Mouse (Mus musculus): Measurements from ENCODE around the gene Zfp108. TPM values are rescaled to one million over a fixed set of nuclear protein-coding genes. Genes with fewer than 3 reads are reported as not detected.

The Zfp108 gene
- total and polyA plus RNA-seq, 3 experiments = 0.22 to 0.30 TPM; not detected in 1

DNA sequence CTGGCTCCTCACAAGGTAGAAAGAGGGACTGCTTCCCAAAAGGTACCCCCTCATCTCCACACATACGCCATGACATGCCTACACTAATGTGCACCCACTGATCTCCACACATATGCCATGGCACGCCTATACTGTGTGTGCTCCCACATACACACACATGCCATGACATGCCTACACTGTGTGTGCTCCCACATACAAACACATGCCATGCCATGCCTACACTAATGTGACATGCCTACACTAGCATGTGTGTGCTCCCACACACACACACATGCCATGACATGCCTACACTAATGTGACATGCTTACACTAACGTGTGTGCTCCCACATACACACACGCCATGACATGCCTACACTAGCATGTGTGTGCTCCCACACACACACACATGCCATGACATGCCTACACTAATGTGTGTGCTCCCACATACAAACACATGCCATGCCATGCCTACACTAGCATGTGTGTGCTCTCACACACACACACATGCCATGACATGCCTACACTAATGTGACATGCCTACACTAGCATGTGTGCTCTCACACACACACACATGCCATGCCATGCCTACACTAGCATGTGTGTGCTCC is 35.6 kb downstream of the Zfp108 start:
- TF ChIP-seq CTCF (IDR thresholded peaks at IDR 0.05; ENCODE audit: low read depth, low read length) (no peak), TAL1 (conservative IDR thresholded peaks at IDR 0.05; ENCODE audit: low read depth, low read length) (no peak), GATA2 (IDR thresholded peaks at IDR 0.05; ENCODE audit: borderline replicate concordance, low read depth, low read length) (no peak), GATA1 (IDR thresholded peaks at IDR 0.05; ENCODE audit: borderline replicate concordance, low read length) (no peak), POLR2AphosphoS5 (IDR thresholded peaks at IDR 0.05; ENCODE audit: insufficient replicate concordance, low read depth, low read length) (0 out of 2 replicates have a peak, but pooled peaks have one; percentile 82)
- Histone ChIP-seq H3K9me3 (replicated peaks) (0 out of 2 replicates have a peak, but pooled peaks cover 8% of the 10 kb centered on the region), H3K27me3 (ENCODE audit: insufficient read depth, low read length) (0 out of 2 replicates have a peak, but pooled peaks cover 2% of the 10 kb centered on the region), H3K36me3 (replicated peaks) (peaks cover 47% of the 10 kb centered on the region), H3K4me1 (ENCODE audit: insufficient read depth, low read depth, low read length) (no peaks in the 10 kb centered on the region; the same call in 1 of the 2 replicates), H3K4me3 (ENCODE audit: low read depth, low read length) (no peak overlapping the region)
- ATAC-seq (ENCODE audit: extremely low read depth, insufficient number of reproducible peaks, low FRiP score, poor library complexity, severe bottlenecking) = peak; percentile 22; the same call in 1 of the 2 replicates
- DNase-seq (ENCODE audit: low spot score) = no peak

DNA sequence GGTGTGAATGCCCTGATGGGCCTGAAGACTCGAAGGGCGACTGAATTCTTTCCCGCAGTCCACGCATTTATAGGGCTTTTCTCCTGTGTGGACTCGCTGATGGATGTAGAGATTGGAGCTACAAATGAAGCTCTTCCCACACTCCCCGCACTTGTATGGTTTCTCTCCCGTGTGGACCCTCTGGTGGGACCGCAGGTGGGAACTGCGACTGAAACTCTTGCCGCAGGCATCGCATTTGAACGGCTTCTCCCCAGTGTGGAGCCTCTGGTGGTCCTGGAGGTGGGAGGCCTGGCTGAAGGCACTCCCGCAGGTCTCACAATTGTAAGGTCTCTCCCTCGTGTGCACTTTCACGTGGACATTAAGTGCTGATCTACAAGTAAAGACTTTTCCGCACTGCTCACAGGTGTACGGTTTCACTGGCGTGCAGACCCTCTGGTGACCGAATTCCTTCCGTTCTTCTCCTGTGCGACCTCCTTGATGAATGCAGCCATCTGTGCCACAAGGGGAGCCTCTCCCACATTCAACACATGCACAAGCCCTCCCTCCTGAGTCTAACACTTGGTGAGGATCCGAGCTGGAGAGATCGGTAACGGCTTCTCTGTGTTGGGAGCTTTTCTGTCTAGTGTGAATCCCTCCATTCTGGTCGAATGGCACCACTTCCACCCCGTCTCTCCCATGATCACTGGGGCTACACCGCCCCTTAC is 36.9 kb downstream of the Zfp108 start:
- ATAC-seq (ENCODE audit: extremely low read depth, insufficient number of reproducible peaks, low FRiP score, poor library complexity, severe bottlenecking) (no peak), DNase-seq (ENCODE audit: low spot score) (no peak)
- Histone ChIP-seq H3K4me1 (ENCODE audit: insufficient read depth, low read depth, low read length) (no peaks in the 10 kb centered on the region; the same call in 1 of the 2 replicates), H3K4me3 (ENCODE audit: low read depth, low read length) (no peak overlapping the region), H3K36me3 (replicated peaks) (peaks cover 61% of the 10 kb centered on the region), H3K9me3 (replicated peaks) (peaks cover 8% of the 10 kb centered on the region; the same call in 1 of the 2 replicates), H3K27me3 (ENCODE audit: insufficient read depth, low read length) (0 out of 2 replicates have a peak, but pooled peaks cover 2% of the 10 kb centered on the region)
- TF ChIP-seq GATA2 (IDR thresholded peaks at IDR 0.05; ENCODE audit: borderline replicate concordance, low read depth, low read length) (no peak), GATA1 (IDR thresholded peaks at IDR 0.05; ENCODE audit: borderline replicate concordance, low read length) (no peak), TAL1 (conservative IDR thresholded peaks at IDR 0.05; ENCODE audit: low read depth, low read length) (no peak), CTCF (IDR thresholded peaks at IDR 0.05; ENCODE audit: low read depth, low read length) (no peak), POLR2AphosphoS5 (IDR thresholded peaks at IDR 0.05; ENCODE audit: insufficient replicate concordance, low read depth, low read length) (no peak)

DNA sequence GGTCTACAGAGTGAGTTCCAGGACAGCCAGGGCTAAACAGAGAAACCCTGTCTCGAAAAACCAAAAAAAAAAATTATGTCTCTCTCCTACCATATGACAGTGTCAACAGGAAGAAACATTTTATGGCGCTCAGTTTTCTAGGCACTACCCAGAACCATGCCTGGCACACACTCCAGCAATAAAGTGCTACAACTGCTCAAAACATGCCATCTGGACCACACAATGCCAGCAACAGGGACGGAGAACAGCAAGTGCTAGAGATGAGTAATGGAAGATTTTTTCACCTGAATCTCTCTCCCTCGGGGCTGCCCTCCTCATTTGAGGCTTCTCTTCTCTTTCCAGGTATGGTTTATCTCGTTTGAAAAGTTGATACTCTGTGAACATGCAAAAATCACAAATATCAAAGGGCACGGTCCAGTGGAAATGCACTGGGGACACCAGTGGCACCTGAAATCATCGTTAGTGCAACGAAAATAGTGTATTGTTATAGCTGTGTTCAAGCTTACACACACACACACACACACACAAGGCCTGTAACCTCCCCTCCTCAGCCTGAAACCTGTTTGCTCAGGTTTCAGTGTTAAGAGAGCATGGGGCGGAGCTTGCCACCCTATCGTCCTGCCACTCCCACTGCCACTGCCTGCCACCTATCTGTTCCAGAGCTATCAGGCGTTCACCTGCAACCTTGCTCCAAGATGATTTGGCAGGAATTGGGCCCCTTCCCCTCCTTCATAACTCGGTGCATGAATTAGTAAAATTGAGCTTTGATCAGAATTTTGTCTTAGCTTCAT is 38.7 kb downstream of the Zfp108 start:
- peaks cover 75% of the 10 kb centered on the region for H3K36me3 ChIP-seq (replicated peaks)
- H3K9me3 ChIP-seq (replicated peaks) = peaks cover 8% of the 10 kb centered on the region; the same call in 1 of the 2 replicates

DNA sequence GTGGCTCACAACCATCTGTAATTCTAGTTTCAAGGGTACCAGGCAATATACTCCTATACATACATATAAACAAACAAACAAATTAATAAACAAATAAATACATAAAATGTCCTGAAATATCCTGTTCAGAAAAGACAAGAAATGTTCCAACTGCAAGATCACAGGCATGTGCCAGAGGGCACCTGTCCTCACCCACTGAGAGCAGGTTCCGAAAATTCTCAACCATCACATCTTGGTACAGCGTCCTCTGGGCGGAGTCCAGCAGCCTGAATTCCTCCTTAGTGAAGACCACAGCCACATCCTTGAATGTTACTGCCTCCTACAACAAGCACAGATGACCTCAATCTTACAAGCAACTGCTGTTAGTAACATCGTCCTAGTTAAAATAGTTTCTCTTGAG is 40.2 kb downstream of the Zfp108 start:
- no peak for ATAC-seq (ENCODE audit: extremely low read depth, insufficient number of reproducible peaks, low FRiP score, poor library complexity, severe bottlenecking)
- no peak for DNase-seq (ENCODE audit: low spot score)
- H3K9me3 ChIP-seq (replicated peaks) = peaks cover 8% of the 10 kb centered on the region; the same call in 1 of the 2 replicates
- H3K36me3 ChIP-seq (replicated peaks) = peaks cover 75% of the 10 kb centered on the region
- H3K27me3 ChIP-seq (ENCODE audit: insufficient read depth, low read length) = no peaks in the 10 kb centered on the region
- peaks cover 14% of the 10 kb centered on the region for H3K4me1 ChIP-seq (ENCODE audit: insufficient read depth, low read depth, low read length)
- TF ChIP-seq TAL1 (conservative IDR thresholded peaks at IDR 0.05; ENCODE audit: low read depth, low read length) (no peak), GATA1 (IDR thresholded peaks at IDR 0.05; ENCODE audit: borderline replicate concordance, low read length) (no peak), CTCF (IDR thresholded peaks at IDR 0.05; ENCODE audit: low read depth, low read length) (no peak), POLR2AphosphoS5 (IDR thresholded peaks at IDR 0.05; ENCODE audit: insufficient replicate concordance, low read depth, low read length) (no peak), GATA2 (IDR thresholded peaks at IDR 0.05; ENCODE audit: borderline replicate concordance, low read depth, low read length) (no peak)
- no peak overlapping the region for H3K4me3 ChIP-seq (ENCODE audit: low read depth, low read length)

More for the DNA sequence above, 38.7 kb downstream of the Zfp108 start:
- H3K4me3 ChIP-seq (ENCODE audit: low read depth, low read length) = no peak overlapping the region
- ATAC-seq (ENCODE audit: extremely low read depth, insufficient number of reproducible peaks, low FRiP score, poor library complexity, severe bottlenecking) (no peak), DNase-seq (ENCODE audit: low spot score) (no peak)
- H3K4me1 ChIP-seq (ENCODE audit: insufficient read depth, low read depth, low read length) = peaks cover 9% of the 10 kb centered on the region
- H3K27me3 ChIP-seq (ENCODE audit: insufficient read depth, low read length) = no peaks in the 10 kb centered on the region
- TF ChIP-seq GATA2 (IDR thresholded peaks at IDR 0.05; ENCODE audit: borderline replicate concordance, low read depth, low read length) (no peak), GATA1 (IDR thresholded peaks at IDR 0.05; ENCODE audit: borderline replicate concordance, low read length) (no peak), CTCF (IDR thresholded peaks at IDR 0.05; ENCODE audit: low read depth, low read length) (no peak), POLR2AphosphoS5 (IDR thresholded peaks at IDR 0.05; ENCODE audit: insufficient replicate concordance, low read depth, low read length) (no peak), TAL1 (conservative IDR thresholded peaks at IDR 0.05; ENCODE audit: low read depth, low read length) (no peak)

DNA sequence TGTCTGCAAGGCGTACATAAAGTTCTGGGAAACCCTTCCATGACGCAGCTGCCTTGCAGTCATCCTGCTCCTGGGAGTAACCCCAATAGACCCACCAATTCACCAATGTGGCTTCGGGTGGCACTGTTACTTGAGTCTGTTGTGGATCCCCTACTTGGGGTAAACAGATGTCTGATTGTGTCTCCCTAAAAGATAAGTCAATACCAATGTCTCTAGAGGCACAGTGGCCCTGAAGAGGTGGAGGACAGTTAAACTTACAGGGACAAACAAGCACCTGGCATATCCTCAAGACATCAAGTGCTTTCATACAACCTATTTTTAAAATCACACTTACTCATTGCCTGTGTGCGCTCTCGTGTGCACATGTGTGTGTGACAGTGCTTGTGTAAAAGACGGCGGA is 40.8 kb downstream of the Zfp108 start:
- ATAC-seq (ENCODE audit: extremely low read depth, insufficient number of reproducible peaks, low FRiP score, poor library complexity, severe bottlenecking) (no peak), DNase-seq (ENCODE audit: low spot score) (no peak)
- H3K27me3 ChIP-seq (ENCODE audit: insufficient read depth, low read length) = no peaks in the 10 kb centered on the region
- TF ChIP-seq POLR2AphosphoS5 (IDR thresholded peaks at IDR 0.05; ENCODE audit: insufficient replicate concordance, low read depth, low read length) (no peak), TAL1 (conservative IDR thresholded peaks at IDR 0.05; ENCODE audit: low read depth, low read length) (no peak), CTCF (IDR thresholded peaks at IDR 0.05; ENCODE audit: low read depth, low read length) (no peak), GATA2 (IDR thresholded peaks at IDR 0.05; ENCODE audit: borderline replicate concordance, low read depth, low read length) (no peak), GATA1 (IDR thresholded peaks at IDR 0.05; ENCODE audit: borderline replicate concordance, low read length) (no peak)
- peaks cover 4% of the 10 kb centered on the region; the same call in 1 of the 2 replicates for H3K9me3 ChIP-seq (replicated peaks)
- H3K4me3 ChIP-seq (ENCODE audit: low read depth, low read length) = no peak overlapping the region
- peaks cover 20% of the 10 kb centered on the region for H3K4me1 ChIP-seq (ENCODE audit: insufficient read depth, low read depth, low read length)
- H3K36me3 ChIP-seq (replicated peaks) = peaks cover 70% of the 10 kb centered on the region
